Mouse (Mus musculus) heart, adult 2 months (tissue): ENCODE results near the gene Tmem11.

Experiments used
- CTCF ChIP-seq: fragments of 200-600 bp; IDR thresholded peaks from 2 replicates; pipeline ENCODE4 v1.8.1; 2022; ENCODE audit warnings: antibody characterized with exemption, mild to moderate bottlenecking, moderate library complexity
- EP300 ChIP-seq: fragments of 200-500 bp; IDR thresholded peaks from 2 replicates; pipeline ENCODE4 v1.6.1; 2011; ENCODE audit warnings: low read depth, low read length, control low read depth; ENCODE audit not compliant: insufficient read depth
- POLR2A ChIP-seq: fragments of 200-500 bp; IDR thresholded peaks from 2 replicates; pipeline ENCODE4 v1.6.1; 2011; ENCODE audit warnings: mild to moderate bottlenecking, low read depth, low read length, control low read depth; ENCODE audit not compliant: insufficient read depth

DNA sequence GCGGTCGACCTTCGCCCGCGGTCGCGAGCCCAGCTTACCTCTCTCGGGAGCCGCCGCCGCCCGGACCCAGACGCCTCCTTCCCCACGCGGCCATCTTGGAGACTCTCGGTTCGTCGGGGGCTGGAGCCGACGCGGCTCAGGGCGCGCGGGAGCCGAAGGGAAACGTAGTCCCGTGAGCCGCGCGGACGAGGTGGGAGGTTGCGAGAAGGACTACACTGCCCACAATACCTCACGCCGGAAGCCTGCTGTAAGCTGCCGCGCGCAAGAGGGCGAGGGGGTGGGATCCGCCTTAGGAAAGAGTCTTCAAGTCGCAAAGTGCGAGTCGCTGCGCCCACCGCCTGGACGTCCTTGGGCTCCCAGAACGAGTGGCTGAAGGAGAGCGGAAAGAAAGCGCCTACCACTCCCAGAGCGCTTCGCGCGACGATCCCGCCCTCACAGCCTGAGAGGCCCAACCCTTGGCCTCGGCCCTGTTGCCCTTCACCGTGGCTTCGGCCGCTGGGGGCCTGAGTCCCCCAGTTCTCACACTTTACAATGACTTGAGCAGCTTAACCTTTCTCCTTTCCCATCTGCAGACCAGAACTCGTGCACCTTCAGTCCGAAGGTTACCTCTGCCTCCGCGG, at the start of gene Tmem11:
- TF ChIP-seq EP300 (peak; percentile 69; the same call in 1 of the 2 replicates), POLR2A (peak; percentile 89), CTCF (peak; percentile 38)
